Mouse (Mus musculus) stomach, postnatal 0 days (tissue): ENCODE data around the gene Mettl26. TPM values are rescaled to one million over a fixed set of nuclear protein-coding genes. Genes with fewer than 3 reads are reported as not detected.

Source experiments
- ATAC-seq: fragments of 200-750 bp; cut with Nextera tagmentation; 2 replicates; pipeline ENCODE4 v1.8.0; 2017; ENCODE audit not compliant: low FRiP score, low TSS enrichment
- DNase-seq: peaks from one replicate; pipeline ENCODE4 v3.0.0-alpha.2; 2016; ENCODE audit warnings: low spot score
- H3K27ac ChIP-seq: fragments of 300-500 bp; sonication (generic); replicated peaks from 2 replicates; pipeline ENCODE4 v1.5.1; 2014; ENCODE audit warnings: mild to moderate bottlenecking, control low read depth
- H3K27me3 ChIP-seq: fragments of 300-500 bp; sonication (generic); 2 replicates; pipeline ENCODE4 v1.6.1; 2014; ENCODE audit warnings: low read length; ENCODE audit not compliant: control insufficient read depth, insufficient read depth
- H3K36me3 ChIP-seq: fragments of 300-500 bp; sonication (generic); 2 replicates; pipeline ENCODE4 v1.6.1; 2014; ENCODE audit warnings: low read length, mixed read lengths; ENCODE audit not compliant: control insufficient read depth, insufficient read depth
- H3K4me1 ChIP-seq: fragments of 300-500 bp; sonication (generic); replicated peaks from 2 replicates; pipeline ENCODE4 v1.6.1; 2014; ENCODE audit warnings: antibody characterized with exemption; ENCODE audit not compliant: control insufficient read depth, insufficient read depth
- H3K4me2 ChIP-seq: fragments of 300-500 bp; sonication (generic); replicated peaks from 2 replicates; pipeline ENCODE4 v1.6.1; 2014; ENCODE audit warnings: low read depth, mild to moderate bottlenecking, control low read depth, moderate library complexity
- H3K4me3 ChIP-seq: fragments of 300-500 bp; sonication (generic); 2 replicates; pipeline ENCODE4 v1.5.1; 2014; ENCODE audit warnings: low read depth, low read length, control low read depth
- H3K9ac ChIP-seq: fragments of 300-500 bp; sonication (generic); 2 replicates; pipeline ENCODE4 v1.6.1; 2014; ENCODE audit warnings: mild to moderate bottlenecking, low read length, control low read depth, mixed read lengths
- H3K9me3 ChIP-seq: fragments of 300-500 bp; sonication (generic); 2 replicates; pipeline ENCODE4 v1.6.1; 2016; ENCODE audit warnings: low read length; ENCODE audit not compliant: control insufficient read depth
- CTCF ChIP-seq: IDR thresholded peaks from 2 replicates; pipeline ENCODE4 v1.5.1; 2016; ENCODE audit warnings: antibody characterized with exemption, low read depth, mild to moderate bottlenecking, moderate library complexity
- EP300 ChIP-seq: optimal IDR thresholded peaks from 2 replicates; pipeline ENCODE3; 2016; ENCODE audit warnings: antibody characterized with exemption
- WGBS: fragments of 180-500 bp; shearing (Covaris S2); extraction: QIAGEN DNeasy Blood & Tissue Kit; methylation state at CpG from one replicate; pipeline ENCODE4 v1.1.7; 2014; 5-methylcytosine and 5-hydroxymethylcytosine counted together
- polyA plus RNA-seq: library from polyadenylated mRNA; unstranded; fragments of >200 nt; fragmentation: Nextera tagmentation; extraction: Ambion mirVana; gene quantifications from 2 replicates; pipeline ENCODE4 v1.2.1, GENCODE M21; 2015

Gene Mettl26
- polyA plus RNA-seq, result 52.9 and 54.1 TPM in 2 replicates

GRCm38 (mm10) chr17:25874721-25875170 lies at the start of gene Mettl26:
Mettl26 (plus strand) TSS chr17:25875074.
- Histone ChIP-seq H3K36me3 (peaks cover 4% of the 10 kb centered on the region; the same call in 1 of the 2 replicates), H3K27ac (peak within 1 kb of the TSS; percentile 89), H3K4me3 (peak within 1 kb of the TSS; percentile 64), H3K9me3 (no peaks in the 10 kb centered on the region), H3K27me3 (no peaks in the 10 kb centered on the region), H3K9ac (peak within 1 kb of the TSS; percentile 68), H3K4me2 (peak within 1 kb of the TSS; percentile 90), H3K4me1 (peaks cover 5% of the 10 kb centered on the region; the same call in 1 of the 2 replicates)
- DNase-seq (peak; percentile 91), ATAC-seq (peak; percentile 59; the same call in 1 of the 2 replicates)
- TF ChIP-seq EP300 (no peak), CTCF (peak; percentile 50; the same call in 1 of the 2 replicates)
- WGBS, result 1% methylated on average over 25 of the region's 25 CpGs

GRCm38 (mm10) chr17:25825311-25825710 lies 49.6 kb upstream of the Mettl26 start:
- H3K27ac ChIP-seq, result no peak overlapping the region
- H3K27me3 ChIP-seq, result no peaks in the 10 kb centered on the region
- no peak overlapping the region for H3K9ac ChIP-seq
- 83% methylated on average over 6 of the region's 6 CpGs for WGBS
- DNase-seq (no peak), ATAC-seq (no peak)
- H3K4me2 ChIP-seq, result no peak overlapping the region
- H3K4me1 ChIP-seq, result peaks cover 16% of the 10 kb centered on the region
- H3K4me3 ChIP-seq, result no peak overlapping the region
- no peaks in the 10 kb centered on the region for H3K9me3 ChIP-seq
- no peak for TF ChIP-seq EP300
- no peak for TF ChIP-seq CTCF
- peaks cover 7% of the 10 kb centered on the region for H3K36me3 ChIP-seq

GRCm38 (mm10) chr17:25825984-25826570 lies 48.8 kb upstream of the Mettl26 start:
- H3K4me1 ChIP-seq, result peaks cover 16% of the 10 kb centered on the region

GRCm38 (mm10) chr17:25827011-25827410 lies 47.9 kb upstream of the Mettl26 start:
- H3K9me3 ChIP-seq, result no peaks in the 10 kb centered on the region
- no peak overlapping the region for H3K4me2 ChIP-seq
- H3K9ac ChIP-seq, result no peak overlapping the region
- peaks cover 22% of the 10 kb centered on the region for H3K4me1 ChIP-seq
- DNase-seq, result no peak
- TF ChIP-seq CTCF, result no peak
- no peak for TF ChIP-seq EP300
- no peaks in the 10 kb centered on the region for H3K27me3 ChIP-seq
- no peak overlapping the region for H3K4me3 ChIP-seq
- peaks cover 14% of the 10 kb centered on the region for H3K36me3 ChIP-seq
- 95% methylated on average over 13 of the region's 13 CpGs for WGBS
- no peak for ATAC-seq
- no peak overlapping the region for H3K27ac ChIP-seq

More at GRCm38 (mm10) chr17:25825984-25826570, 48.8 kb upstream of the Mettl26 start:
- no peaks in the 10 kb centered on the region for H3K27me3 ChIP-seq
- DNase-seq, result no peak
- no peak overlapping the region for H3K4me3 ChIP-seq
- TF ChIP-seq CTCF (no peak), EP300 (no peak)
- no peak overlapping the region for H3K27ac ChIP-seq
- ATAC-seq, result no peak
- no peak overlapping the region for H3K4me2 ChIP-seq
- 93% methylated on average over 27 of the region's 27 CpGs for WGBS
- H3K36me3 ChIP-seq, result peaks cover 14% of the 10 kb centered on the region
- no peaks in the 10 kb centered on the region for H3K9me3 ChIP-seq
- no peak overlapping the region for H3K9ac ChIP-seq

GRCm38 (mm10) chr17:25827546-25828222 lies 47.2 kb upstream of the Mettl26 start:
- Histone ChIP-seq H3K4me1 (peaks cover 22% of the 10 kb centered on the region), H3K27ac (no peak overlapping the region), H3K4me2 (no peak overlapping the region), H3K4me3 (no peak overlapping the region), H3K27me3 (no peaks in the 10 kb centered on the region), H3K9ac (no peak overlapping the region), H3K9me3 (no peaks in the 10 kb centered on the region), H3K36me3 (peaks cover 14% of the 10 kb centered on the region)
- ATAC-seq (no peak), DNase-seq (no peak)
- TF ChIP-seq CTCF, result no peak
- TF ChIP-seq EP300, result no peak
- WGBS, result 93% methylated on average over 22 of the region's 22 CpGs

- TF ChIP-seq EP300 (no peak), CTCF (no peak)
- ATAC-seq, result no peak
- 83% methylated on average over 8 of the region's 8 CpGs for WGBS
- peak overlapping the region; percentile 68; the same call in 1 of the 2 replicates for H3K9ac ChIP-seq
- peak overlapping the region; percentile 85 for H3K4me2 ChIP-seq
- no peak for DNase-seq
- peaks cover 22% of the 10 kb centered on the region for H3K4me1 ChIP-seq
- H3K27me3 ChIP-seq, result no peaks in the 10 kb centered on the region
- peak overlapping the region; percentile 56; the same call in 1 of the 2 replicates for H3K4me3 ChIP-seq
- peak overlapping the region; percentile 92 for H3K27ac ChIP-seq
- H3K36me3 ChIP-seq, result peaks cover 14% of the 10 kb centered on the region
- H3K9me3 ChIP-seq, result no peaks in the 10 kb centered on the region
Observed at GRCm38 (mm10) chr17:25828223-25828594, 46.7 kb upstream of the Mettl26 start.
